In the genomic region with DNA sequence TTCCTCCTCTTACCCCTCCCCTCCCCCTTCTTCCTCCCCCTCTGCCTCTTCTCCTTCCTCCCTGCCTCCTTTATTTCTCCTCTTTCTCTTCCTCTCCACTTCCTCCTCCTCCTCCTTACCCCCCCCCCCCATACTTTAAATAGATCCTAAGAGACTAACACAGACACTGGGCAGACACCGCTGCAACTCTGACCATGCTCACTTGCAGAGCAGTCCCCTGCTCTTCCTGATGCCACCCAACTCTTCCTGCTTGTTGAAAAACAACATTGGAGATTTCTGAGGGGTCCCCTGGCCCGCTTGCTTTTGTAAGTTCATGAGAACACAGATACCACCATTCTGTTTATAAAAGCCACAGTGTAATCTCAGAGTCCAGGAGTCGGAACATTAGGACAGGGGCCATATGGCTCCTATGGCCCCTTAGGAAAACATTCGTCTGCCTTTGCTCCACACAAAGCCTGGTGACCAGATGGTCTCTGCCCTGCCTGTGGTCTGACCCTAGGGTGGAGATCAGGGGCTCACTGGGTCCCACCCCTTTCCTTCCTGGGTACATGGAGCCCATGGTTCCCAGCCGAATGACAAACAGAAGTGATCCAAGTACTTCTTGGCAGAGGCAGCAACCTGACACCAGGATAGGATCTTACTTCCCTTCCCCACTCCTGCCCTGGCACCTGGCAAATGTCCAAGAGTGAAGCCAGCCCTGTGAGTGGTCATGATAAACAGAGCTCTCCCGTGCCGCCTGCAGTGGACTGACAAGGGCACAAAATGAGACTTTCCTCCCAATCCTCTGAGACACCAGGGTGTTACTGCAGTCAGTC, we compare ENCODE assay signal across 8 mouse cellular contexts.
DNase-seq lines count a peak whose midpoint lies in the region; ATAC-seq and TF ChIP-seq lines count a peak whose summit lies in the region.

No protein-coding gene starts in this region.

- no peaks in the 10 kb centered on the region for H3K9me3 ChIP-seq in hindbrain, embryonic 14.5 days (ENCODE audit: control insufficient read depth, low read length)
- no peaks in the 10 kb centered on the region for H3K9me3 ChIP-seq in limb, embryonic 15.5 days
- no peaks in the 10 kb centered on the region for H3K9me3 ChIP-seq in midbrain, postnatal 0 days (ENCODE audit: low read length)

- no peak overlapping the region for H3K4me3 ChIP-seq in bone marrow macrophage, adult 2 months (ENCODE audit: insufficient read depth, low read length)
- no peak overlapping the region for H3K4me3 ChIP-seq in hindbrain, embryonic 14.5 days (replicated peaks; ENCODE audit: low read length)
- no peak overlapping the region for H3K4me3 ChIP-seq in limb, embryonic 15.5 days
- no peak overlapping the region for H3K4me3 ChIP-seq in midbrain, postnatal 0 days (ENCODE audit: low read depth, low read length)

- no peak for TF ChIP-seq CTCF in bone marrow macrophage, adult 2 months (IDR thresholded peaks at IDR 0.05; ENCODE audit: low read depth, low read length)
- no peak for TF ChIP-seq CTCF in midbrain, postnatal 0 days (IDR thresholded peaks at IDR 0.05)

- no peaks in the 10 kb centered on the region for H3K36me3 ChIP-seq in hindbrain, embryonic 14.5 days (replicated peaks; ENCODE audit: control insufficient read depth, insufficient read depth)
- H3K36me3 ChIP-seq in limb, embryonic 15.5 days: no peaks in the 10 kb centered on the region
- no peaks in the 10 kb centered on the region for H3K36me3 ChIP-seq in midbrain, postnatal 0 days (ENCODE audit: insufficient read depth, low read length)

- WGBS in hindbrain, embryonic 14.5 days: 34% methylated on average over 7 of the region's 7 CpGs
- 24% methylated on average over 7 of the region's 7 CpGs for WGBS in limb, embryonic 15.5 days
- WGBS in midbrain, postnatal 0 days: 33% methylated on average over 7 of the region's 7 CpGs

- TF ChIP-seq POLR2A in bone marrow macrophage, adult 2 months (IDR thresholded peaks at IDR 0.05; ENCODE audit: borderline replicate concordance, low read depth, low read length): no peak

- no peak overlapping the region; the same call in 1 of the 2 replicates for H3K4me2 ChIP-seq in hindbrain, embryonic 14.5 days (replicated peaks)
- H3K4me2 ChIP-seq in limb, embryonic 15.5 days: no peak overlapping the region
- no peak overlapping the region for H3K4me2 ChIP-seq in midbrain, postnatal 0 days (ENCODE audit: low read depth, low read length, poor library complexity, severe bottlenecking)

- DNase-seq in 416B (ENCODE audit: low read depth): peak; percentile 88
- DNase-seq in forelimb bud, embryonic 11.5 days (ENCODE audit: low read depth, low spot score): peak; percentile 62
- no peak for DNase-seq in hindbrain, embryonic 14.5 days (ENCODE audit: low spot score)
- peak; percentile 66 for DNase-seq in midbrain, postnatal 0 days (ENCODE audit: low spot score)
- no peak for DNase-seq in right cerebral cortex, postnatal 36 days (ENCODE audit: low spot score in 2 of 2)

- peak overlapping the region; percentile 56 for H3K27ac ChIP-seq in bone marrow macrophage, adult 2 months (ENCODE audit: insufficient read depth, low read depth, low read length)
- 0 out of 2 replicates have a peak overlapping the region, but pooled peaks have one; percentile 14 for H3K27ac ChIP-seq in hindbrain, embryonic 14.5 days
- peak overlapping the region; percentile 79 for H3K27ac ChIP-seq in limb, embryonic 15.5 days
- no peak overlapping the region for H3K27ac ChIP-seq in midbrain, postnatal 0 days (ENCODE audit: low read depth, low read length)

- peak overlapping the region; percentile 16; the same call in 1 of the 2 replicates for H3K9ac ChIP-seq in hindbrain, embryonic 14.5 days
- H3K9ac ChIP-seq in limb, embryonic 15.5 days: no peak overlapping the region
- no peak overlapping the region for H3K9ac ChIP-seq in midbrain, postnatal 0 days (replicated peaks; ENCODE audit: low read length, poor library complexity, severe bottlenecking)

- ATAC-seq in hindbrain, embryonic 14.5 days (ENCODE audit: low FRiP score): peak; percentile 57; the same call in 1 of the 2 replicates
- no peak for ATAC-seq in limb, embryonic 15.5 days (ENCODE audit: insufficient number of reproducible peaks, low FRiP score, low TSS enrichment, low read depth)
- ATAC-seq in midbrain, postnatal 0 days (ENCODE audit: low FRiP score): no peak
- ATAC-seq in CD4-positive, CD25-positive, alpha-beta regulatory T cell, adult 4 months: no peak

- H3K4me1 ChIP-seq in bone marrow macrophage, adult 2 months (ENCODE audit: control insufficient read depth, insufficient read depth, low read length): peaks cover 49% of the 10 kb centered on the region
- H3K4me1 ChIP-seq in hindbrain, embryonic 14.5 days (replicated peaks; ENCODE audit: control insufficient read depth, insufficient read depth, low read length): peaks cover 11% of the 10 kb centered on the region
- H3K4me1 ChIP-seq in limb, embryonic 15.5 days: peaks cover 26% of the 10 kb centered on the region
- H3K4me1 ChIP-seq in midbrain, postnatal 0 days (ENCODE audit: insufficient read depth, low read length): no peaks in the 10 kb centered on the region

- H3K27me3 ChIP-seq in hindbrain, embryonic 14.5 days (ENCODE audit: control insufficient read depth, insufficient read depth, low read length): no peaks in the 10 kb centered on the region
- H3K27me3 ChIP-seq in limb, embryonic 15.5 days: no peaks in the 10 kb centered on the region
- no peaks in the 10 kb centered on the region for H3K27me3 ChIP-seq in midbrain, postnatal 0 days (ENCODE audit: insufficient read depth, low read length)

Comparison
In these comparisons a context has a peak if more than half of its experiments do, and no peak if none do; other contexts are left out.
1. DNase-seq: peak in 416B (single experiment), forelimb bud, embryonic 11.5 days (single experiment) and midbrain, postnatal 0 days (single experiment); none in hindbrain, embryonic 14.5 days (single experiment) and right cerebral cortex, postnatal 36 days (0 of 2).